8 mouse cellular contexts compared by ENCODE assay signal in the genomic region with DNA sequence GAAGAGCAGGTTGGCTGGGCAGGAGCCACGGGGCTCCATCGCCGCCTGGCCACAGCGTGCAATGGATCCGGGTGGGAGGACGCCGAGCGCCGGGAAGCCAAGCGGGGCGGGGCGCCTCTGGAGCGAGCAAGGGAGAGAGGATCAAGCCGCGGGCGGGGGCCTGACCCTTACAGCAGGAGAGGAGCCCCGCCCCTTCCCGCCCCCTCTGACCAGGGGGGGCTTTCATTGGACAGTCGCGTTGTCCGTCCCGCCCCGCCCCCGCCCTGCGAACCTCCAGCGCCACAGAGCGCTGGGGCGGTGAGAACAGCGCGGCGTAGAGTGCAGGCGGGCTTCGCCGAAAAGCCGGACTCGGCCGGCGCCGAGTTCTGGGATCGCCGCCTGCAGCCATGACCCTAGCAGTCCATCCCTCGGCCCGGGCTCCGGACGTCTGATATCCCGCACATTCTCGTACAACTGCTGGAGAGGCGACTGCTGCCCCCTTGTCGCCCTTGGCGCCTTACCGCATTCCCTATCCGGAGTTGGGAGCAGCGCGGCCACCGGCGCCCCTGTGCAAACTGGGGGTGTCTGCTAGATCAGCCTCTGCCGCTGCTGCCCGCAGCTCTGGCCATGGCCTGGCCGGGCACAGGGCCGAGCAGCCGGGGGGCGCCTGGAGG. TPM values are rescaled to one million over a fixed set of nuclear protein-coding genes. Genes with fewer than 3 reads are reported as not detected.
DNase-seq lines count a peak whose midpoint lies in the region; ATAC-seq and TF ChIP-seq lines count a peak whose summit lies in the region.

A gene (minus strand): TSS at position 142 of the 653 bp plus-strand sequence.
A gene (plus strand): TSS at position 275 of the 653 bp plus-strand sequence.

- H3K9me3 ChIP-seq in hindbrain, embryonic 14.5 days (ENCODE audit: control insufficient read depth, low read length): no peaks in the 10 kb centered on the region

- TF ChIP-seq CTCF in Patski (IDR thresholded peaks at IDR 0.05): no peak

- ATAC-seq in Patski: peak; percentile 94
- ATAC-seq in hindbrain, embryonic 14.5 days (ENCODE audit: low FRiP score): peak; percentile 96

- in situ Hi-C loops in Patski (cut with MboI; ENCODE audit: low pct_unique_long_range_greater_than_20kb): no loop called here

- H3K36me3 ChIP-seq in hindbrain, embryonic 14.5 days (replicated peaks; ENCODE audit: control insufficient read depth, insufficient read depth): no peaks in the 10 kb centered on the region

- peak within 1 kb of the TSS; percentile 75 for H3K9ac ChIP-seq in hindbrain, embryonic 14.5 days

- no peaks in the 10 kb centered on the region for H3K27me3 ChIP-seq in Patski
- H3K27me3 ChIP-seq in hindbrain, embryonic 14.5 days (ENCODE audit: control insufficient read depth, insufficient read depth, low read length): peaks cover 7% of the 10 kb centered on the region

- DNase-seq in Patski (ENCODE audit: low read depth, low spot score): no peak
- DNase-seq in cerebellum, postnatal 14 days: peak; percentile 92 to 93
- DNase-seq in frontal cortex, postnatal 25 days (ENCODE audit: low spot score in 2 of 2): peak; percentile 74 to 77
- peak; percentile 87 for DNase-seq in hindbrain, embryonic 14.5 days (ENCODE audit: low spot score)
- DNase-seq in layer of hippocampus, postnatal 36 days: peak; percentile 85
- peak; percentile 99 for DNase-seq in lung, postnatal 36 days
- peak; percentile 98 for DNase-seq in retina, postnatal 1 day
- peak; percentile 89 to 93 for DNase-seq in urinary bladder, adult 18-20 months (ENCODE audit: low spot score in 2 of 2)

- H3K4me1 ChIP-seq in hindbrain, embryonic 14.5 days (replicated peaks; ENCODE audit: control insufficient read depth, insufficient read depth, low read length): peaks cover 9% of the 10 kb centered on the region

- CTCF ChIA-PET in Patski (lab: Charles Lee): no interaction called here

- POLR2A ChIA-PET in Patski (lab: Charles Lee): no interaction called here

- H3K4me3 ChIP-seq in hindbrain, embryonic 14.5 days (replicated peaks; ENCODE audit: low read length): peak within 1 kb of the TSS; percentile 57

- H3K4me2 ChIP-seq in hindbrain, embryonic 14.5 days (replicated peaks): peak within 1 kb of the TSS; percentile 96

- 0% methylated on average over 37 of the region's 62 CpGs for WGBS in hindbrain, embryonic 14.5 days

- peak within 1 kb of the TSS; percentile 61 for H3K27ac ChIP-seq in hindbrain, embryonic 14.5 days

RNA-seq across cellular contexts. Expression of the first gene that starts in this region (rescaled TPM):
- 48.3 TPM for polyA plus RNA-seq in Patski (2021)
- 30.9 and 32.7 TPM in 2 replicates for polyA plus RNA-seq in hindbrain, embryonic 14.5 days (2014; fragmentation: Nextera tagmentation; extraction: Ambion mirVana)
- total RNA-seq in layer of hippocampus, postnatal 36 days (2021): 10 to 100 TPM; 72.9 to 82.2 TPM

RNA-seq across cellular contexts. Expression of the second gene that starts in this region (rescaled TPM):
- polyA plus RNA-seq in Patski (2021): 55.9 TPM
- polyA plus RNA-seq in hindbrain, embryonic 14.5 days (2014; fragmentation: Nextera tagmentation; extraction: Ambion mirVana): 3.2 and 4.1 TPM in 2 replicates
- 1 to 10 TPM; 7.4 to 9.0 TPM for total RNA-seq in layer of hippocampus, postnatal 36 days (2021)

Comparison
In these comparisons a context has a peak if more than half of its experiments do, and no peak if none do; other contexts are left out.
1. RNA of the second gene that starts in this region (polyA plus RNA-seq): 55.9 TPM in Patski (single experiment); 3.2 to 4.1 TPM in hindbrain, embryonic 14.5 days; every median in the first group is over 10 times any median in the second.